Mouse (Mus musculus): ENCODE measurements around the gene Gpr4. TPM values are rescaled to one million over a fixed set of nuclear protein-coding genes. Genes with fewer than 3 reads are reported as not detected.

Gpr4 gene
- polyA plus RNA-seq, 1 experiment from 2014 or later, result 0.85 TPM

- DNase-seq (ENCODE audit: low spot score), result no peak
- 88% methylated on average over 1 of the region's 1 CpGs for WGBS
- no peak for ATAC-seq (ENCODE audit: low FRiP score, low TSS enrichment)
Observed at GRCm38 (mm10) chr7:19246855-19247254, 34.5 kb downstream of the Gpr4 start.

DNA sequence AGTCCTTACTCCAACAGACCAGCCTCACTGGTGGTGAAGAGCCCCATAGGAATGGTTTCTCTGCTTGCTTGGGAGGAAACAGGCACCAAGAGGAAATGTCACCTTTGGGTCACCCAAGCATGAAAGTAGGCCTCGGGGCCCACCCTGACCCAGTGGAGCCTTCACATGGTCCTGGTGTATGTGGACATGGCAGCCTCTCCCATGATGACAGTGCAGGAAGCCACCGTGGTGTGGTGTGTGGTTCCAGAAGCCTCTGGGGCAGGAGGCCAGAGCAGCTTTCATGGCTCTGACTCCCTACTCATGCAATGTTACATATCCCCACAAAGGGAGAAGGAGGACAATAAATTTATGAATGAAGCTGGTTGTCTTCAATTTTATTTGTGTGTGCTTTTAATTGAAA lies 35.2 kb downstream of the Gpr4 start:
- no peak for DNase-seq (ENCODE audit: low spot score)
- Histone ChIP-seq H3K4me2 (replicated peaks; ENCODE audit: low read depth) (no peak overlapping the region), H3K4me3 (ENCODE audit: low read depth, low read length) (no peak overlapping the region), H3K9ac (ENCODE audit: low read length) (no peak overlapping the region), H3K4me1 (replicated peaks; ENCODE audit: control insufficient read depth, insufficient read depth) (no peaks in the 10 kb centered on the region), H3K9me3 (ENCODE audit: control insufficient read depth, low read length) (no peaks in the 10 kb centered on the region), H3K36me3 (ENCODE audit: control insufficient read depth, insufficient read depth, low read length) (peaks cover 4% of the 10 kb centered on the region; the same call in 1 of the 2 replicates), H3K27me3 (ENCODE audit: control insufficient read depth, insufficient read depth, low read length) (no peaks in the 10 kb centered on the region), H3K27ac (replicated peaks) (no peak overlapping the region)
- ATAC-seq (ENCODE audit: low FRiP score, low TSS enrichment), result no peak
- 97% methylated on average over 2 of the region's 2 CpGs for WGBS
- TF ChIP-seq CTCF (IDR thresholded peaks at IDR 0.05; ENCODE audit: low read depth) (no peak), EP300 (optimal IDR thresholded peaks at IDR 0.05) (no peak)

More at GRCm38 (mm10) chr7:19246855-19247254, 34.5 kb downstream of the Gpr4 start:
- TF ChIP-seq EP300 (optimal IDR thresholded peaks at IDR 0.05) (no peak), CTCF (IDR thresholded peaks at IDR 0.05; ENCODE audit: low read depth) (no peak)
- Histone ChIP-seq H3K4me2 (replicated peaks; ENCODE audit: low read depth) (no peak overlapping the region), H3K27me3 (ENCODE audit: control insufficient read depth, insufficient read depth, low read length) (no peaks in the 10 kb centered on the region), H3K9me3 (ENCODE audit: control insufficient read depth, low read length) (no peaks in the 10 kb centered on the region), H3K36me3 (ENCODE audit: control insufficient read depth, insufficient read depth, low read length) (peaks cover 4% of the 10 kb centered on the region; the same call in 1 of the 2 replicates), H3K4me1 (replicated peaks; ENCODE audit: control insufficient read depth, insufficient read depth) (no peaks in the 10 kb centered on the region), H3K27ac (replicated peaks) (no peak overlapping the region), H3K9ac (ENCODE audit: low read length) (no peak overlapping the region), H3K4me3 (ENCODE audit: low read depth, low read length) (no peak overlapping the region)

DNA sequence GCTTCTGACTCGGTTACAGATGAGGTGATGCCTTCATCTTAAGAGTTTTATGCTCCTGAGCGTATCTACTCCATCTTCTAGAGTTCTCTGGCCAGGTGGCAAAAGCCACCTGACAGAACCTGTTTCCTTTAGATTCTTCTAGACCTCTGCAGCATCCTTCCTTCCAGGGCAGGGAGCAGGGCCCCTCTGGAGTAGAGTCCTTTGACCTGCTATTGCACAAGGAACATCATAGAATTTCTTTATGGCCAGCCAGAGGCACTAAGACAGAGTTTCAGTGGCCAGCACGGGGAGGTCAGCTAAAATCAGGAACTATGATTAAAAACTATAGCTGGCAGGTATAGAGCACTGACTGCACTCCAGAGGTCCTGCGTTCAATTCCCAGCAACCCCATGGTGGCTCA lies 39.7 kb downstream of the Gpr4 start:
- H3K9me3 ChIP-seq (ENCODE audit: control insufficient read depth, low read length), result no peaks in the 10 kb centered on the region
- ATAC-seq (ENCODE audit: low FRiP score, low TSS enrichment), result no peak
- H3K9ac ChIP-seq (ENCODE audit: low read length), result no peak overlapping the region
- no peaks in the 10 kb centered on the region for H3K4me1 ChIP-seq (replicated peaks; ENCODE audit: control insufficient read depth, insufficient read depth)
- H3K4me3 ChIP-seq (ENCODE audit: low read depth, low read length), result no peak overlapping the region
- H3K36me3 ChIP-seq (ENCODE audit: control insufficient read depth, insufficient read depth, low read length), result peaks cover 8% of the 10 kb centered on the region; the same call in 1 of the 2 replicates
- H3K4me2 ChIP-seq (replicated peaks; ENCODE audit: low read depth), result no peak overlapping the region
- no peak for DNase-seq (ENCODE audit: low spot score)
- TF ChIP-seq EP300 (optimal IDR thresholded peaks at IDR 0.05), result no peak
- no peak for TF ChIP-seq CTCF (IDR thresholded peaks at IDR 0.05; ENCODE audit: low read depth)
- 79% methylated on average over 4 of the region's 4 CpGs for WGBS
- no peak overlapping the region for H3K27ac ChIP-seq (replicated peaks)
- H3K27me3 ChIP-seq (ENCODE audit: control insufficient read depth, insufficient read depth, low read length), result no peaks in the 10 kb centered on the region

DNA sequence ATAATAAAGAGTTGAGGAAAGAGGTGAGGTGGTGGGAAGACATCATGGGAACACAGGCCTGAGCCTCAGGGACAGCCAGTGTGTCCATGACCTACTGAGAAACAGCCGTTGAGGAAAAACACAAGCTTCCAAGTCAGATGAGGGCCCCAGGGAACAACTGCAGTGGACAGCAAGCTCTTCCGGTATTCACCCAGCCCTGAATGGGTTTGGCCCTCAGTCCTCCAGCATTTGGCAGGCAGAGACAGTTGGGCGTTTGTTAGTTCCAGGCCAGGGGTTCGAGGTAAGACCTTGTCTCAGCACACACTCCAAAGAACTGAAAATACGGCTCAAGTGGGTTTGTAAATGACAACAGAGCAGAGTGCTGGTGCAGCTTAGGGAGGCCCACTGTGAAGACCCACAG lies 41.1 kb downstream of the Gpr4 start:
- 61% methylated on average over 5 of the region's 5 CpGs for WGBS
- Histone ChIP-seq H3K9me3 (ENCODE audit: control insufficient read depth, low read length) (no peaks in the 10 kb centered on the region), H3K27me3 (ENCODE audit: control insufficient read depth, insufficient read depth, low read length) (no peaks in the 10 kb centered on the region), H3K9ac (ENCODE audit: low read length) (no peak overlapping the region), H3K4me3 (ENCODE audit: low read depth, low read length) (no peak overlapping the region), H3K36me3 (ENCODE audit: control insufficient read depth, insufficient read depth, low read length) (peaks cover 17% of the 10 kb centered on the region; the same call in 1 of the 2 replicates), H3K4me1 (replicated peaks; ENCODE audit: control insufficient read depth, insufficient read depth) (no peaks in the 10 kb centered on the region), H3K4me2 (replicated peaks; ENCODE audit: low read depth) (no peak overlapping the region), H3K27ac (replicated peaks) (no peak overlapping the region)
- TF ChIP-seq CTCF (IDR thresholded peaks at IDR 0.05; ENCODE audit: low read depth) (no peak), EP300 (optimal IDR thresholded peaks at IDR 0.05) (no peak)
- DNase-seq (ENCODE audit: low spot score) (no peak), ATAC-seq (ENCODE audit: low FRiP score, low TSS enrichment) (no peak)

GRCm38 (mm10) chr7:19255395-19255794 lies 43.1 kb downstream of the Gpr4 start:
- H3K4me3 ChIP-seq (ENCODE audit: low read depth, low read length), result no peak overlapping the region
- H3K9ac ChIP-seq (ENCODE audit: low read length), result no peak overlapping the region
- 81% methylated on average over 17 of the region's 17 CpGs for WGBS
- H3K4me1 ChIP-seq (replicated peaks; ENCODE audit: control insufficient read depth, insufficient read depth), result no peaks in the 10 kb centered on the region
- no peaks in the 10 kb centered on the region for H3K27me3 ChIP-seq (ENCODE audit: control insufficient read depth, insufficient read depth, low read length)
- TF ChIP-seq EP300 (optimal IDR thresholded peaks at IDR 0.05) (no peak), CTCF (IDR thresholded peaks at IDR 0.05; ENCODE audit: low read depth) (no peak)
- DNase-seq (ENCODE audit: low spot score) (no peak), ATAC-seq (ENCODE audit: low FRiP score, low TSS enrichment) (no peak)
- H3K9me3 ChIP-seq (ENCODE audit: control insufficient read depth, low read length), result no peaks in the 10 kb centered on the region
- no peak overlapping the region for H3K27ac ChIP-seq (replicated peaks)
- no peak overlapping the region for H3K4me2 ChIP-seq (replicated peaks; ENCODE audit: low read depth)
- peaks cover 25% of the 10 kb centered on the region; the same call in 1 of the 2 replicates for H3K36me3 ChIP-seq (ENCODE audit: control insufficient read depth, insufficient read depth, low read length)

DNA sequence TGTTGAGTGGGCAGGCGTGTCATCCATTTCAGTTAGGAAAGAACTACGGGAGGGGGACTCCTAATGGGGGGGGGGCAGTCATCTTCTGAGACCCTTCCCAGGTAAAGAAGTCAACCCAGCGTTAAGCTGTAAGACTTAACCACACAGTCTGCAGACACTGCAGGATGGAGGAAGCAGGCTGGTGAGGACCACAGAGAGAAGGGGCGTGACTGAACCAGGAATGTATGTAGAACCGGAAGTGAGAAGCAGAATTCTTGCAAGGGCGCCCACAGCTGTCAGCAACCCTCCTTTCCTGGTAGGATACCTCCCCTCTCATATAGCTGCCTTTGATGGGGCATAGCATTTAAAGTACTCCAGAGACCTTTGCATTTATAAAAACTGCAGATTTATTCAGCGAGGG lies 44.2 kb downstream of the Gpr4 start:
- Histone ChIP-seq H3K27me3 (ENCODE audit: control insufficient read depth, insufficient read depth, low read length) (no peaks in the 10 kb centered on the region), H3K9me3 (ENCODE audit: control insufficient read depth, low read length) (no peaks in the 10 kb centered on the region), H3K4me2 (replicated peaks; ENCODE audit: low read depth) (no peak overlapping the region), H3K36me3 (ENCODE audit: control insufficient read depth, insufficient read depth, low read length) (peaks cover 31% of the 10 kb centered on the region), H3K27ac (replicated peaks) (no peak overlapping the region), H3K4me3 (ENCODE audit: low read depth, low read length) (no peak overlapping the region), H3K9ac (ENCODE audit: low read length) (no peak overlapping the region), H3K4me1 (replicated peaks; ENCODE audit: control insufficient read depth, insufficient read depth) (no peaks in the 10 kb centered on the region)
- DNase-seq (ENCODE audit: low spot score), result no peak
- TF ChIP-seq CTCF (IDR thresholded peaks at IDR 0.05; ENCODE audit: low read depth) (no peak), EP300 (optimal IDR thresholded peaks at IDR 0.05) (no peak)
- 75% methylated on average over 7 of the region's 7 CpGs for WGBS
- no peak for ATAC-seq (ENCODE audit: low FRiP score, low TSS enrichment)

All from stomach, postnatal 0 days (tissue).